Mouse (Mus musculus) embryonic stem cell, embryonic (primary cell): ENCODE measurements around the gene 1700037H04Rik.

ENCODE experiments used
- CTCF ChIA-PET, 4 experiments: fragments of 300-600 bp in 2 of 4; fragments of 350-600 bp in 2 of 4; sonication (Branson Sonifier 250); formaldehyde crosslinking; loops; one replicate each; lab custom pipeline; 2022; ENCODE audit warnings: inconsistent platforms in 2 of 4; lab: Charles Lee
- POLR2A ChIA-PET, 4 experiments: fragments of 300-600 bp in 2 of 4; fragments of 350-600 bp in 2 of 4; sonication (Branson Sonifier 250); formaldehyde crosslinking; loops; one replicate each; lab custom pipeline; 2022; ENCODE audit warnings: antibody characterized with exemption in 4 of 4, inconsistent platforms in 1 of 4; lab: Charles Lee

Gene 1700037H04Rik

DNA sequence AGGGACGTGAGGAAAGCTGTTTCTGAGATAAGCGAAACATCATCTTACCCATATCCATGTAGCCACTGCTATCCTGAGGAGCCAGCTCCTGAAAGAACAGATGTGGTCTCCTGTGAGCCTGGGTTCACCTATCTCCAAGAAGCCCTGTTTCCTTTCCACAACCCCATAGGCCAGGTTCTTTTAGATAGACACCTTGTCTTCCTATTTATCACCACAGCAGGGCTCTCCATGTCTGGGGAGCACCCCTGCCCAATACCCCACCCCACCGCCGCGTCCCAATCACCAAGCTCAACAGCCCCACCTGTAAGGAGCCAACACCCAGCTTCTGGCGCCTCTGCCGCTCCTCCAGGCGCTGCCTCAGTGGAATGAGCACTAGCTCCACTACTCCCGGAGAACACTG lies 12.4 kb upstream of the 1700037H04Rik start:
- ChIA-PET POLR2A (interaction anchor here (0.5 to 8.3 kb wide), 28 partner anchors 9 to 576 kb away, joined by 3 to 95 read pairs (median 4); partner anchors contain the start of genes 1700037H04Rik (in 3 of the 4), Cdc25b (in 2 of the 4), Pank2 (in 2 of the 4) and Spef1 (in 2 of the 4)), CTCF (interaction anchor here in 3 of 4 experiments (0.5 to 3.0 kb wide), 9 partner anchors 12 to 373 kb away, joined by 3 to 16 read pairs (median 6); partner anchors contain the start of genes 1700037H04Rik (in 1 of the 3), Cdc25b (in 1 of the 3) and Spef1 (in 1 of the 3))

DNA sequence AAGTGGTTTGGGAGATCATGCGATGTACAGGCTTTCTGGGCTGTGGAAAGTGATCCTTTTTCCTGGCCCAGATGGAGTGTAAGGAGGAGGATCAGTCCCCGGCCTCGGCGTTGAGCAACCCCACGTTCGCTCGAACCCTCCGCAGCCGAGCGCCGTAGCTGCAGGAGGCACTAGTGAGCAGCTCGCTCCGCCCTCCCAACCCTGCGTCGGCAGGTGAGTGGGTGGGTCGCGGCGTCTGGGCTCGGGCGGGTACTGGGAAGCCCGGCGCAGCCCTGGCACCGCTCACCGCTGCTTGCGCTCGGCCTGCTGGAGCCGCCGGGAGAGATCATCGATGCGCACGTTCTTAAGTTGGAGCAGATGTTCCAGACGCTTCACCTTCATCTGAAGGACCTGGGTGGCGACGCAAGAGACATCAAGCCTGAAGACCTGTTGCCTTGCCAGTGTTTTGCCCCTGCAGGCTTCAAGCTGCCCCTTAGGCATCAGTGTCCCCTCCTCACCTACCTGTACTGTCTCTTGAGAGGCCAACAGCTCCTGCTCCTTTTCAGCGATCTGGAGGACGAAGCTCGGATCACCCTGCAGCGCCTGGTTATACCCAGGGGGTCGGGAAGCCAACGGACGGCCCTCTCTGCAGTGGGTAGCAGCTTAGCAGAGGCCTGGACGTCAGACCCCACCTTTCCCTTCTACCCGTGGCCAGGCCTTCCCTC lies 11.7 kb upstream of the 1700037H04Rik start:
- POLR2A ChIA-PET: interaction anchor here (0.5 to 8.3 kb wide), 41 partner anchors 8 to 858 kb away, joined by 3 to 95 read pairs (median 5); partner anchors contain the start of genes 1700037H04Rik (in 4 of the 4), Cdc25b (in 3 of the 4), Spef1 (in 3 of the 4) and Cenpb (in 2 of the 4)
- CTCF ChIA-PET: interaction anchor here (1.0 to 3.0 kb wide), 15 partner anchors 8 to 374 kb away, joined by 3 to 16 read pairs (median 5); partner anchors contain the start of genes 1700037H04Rik (in 1 of the 4), Cdc25b (in 1 of the 4), Cenpb (in 1 of the 4) and Spef1 (in 1 of the 4)

DNA sequence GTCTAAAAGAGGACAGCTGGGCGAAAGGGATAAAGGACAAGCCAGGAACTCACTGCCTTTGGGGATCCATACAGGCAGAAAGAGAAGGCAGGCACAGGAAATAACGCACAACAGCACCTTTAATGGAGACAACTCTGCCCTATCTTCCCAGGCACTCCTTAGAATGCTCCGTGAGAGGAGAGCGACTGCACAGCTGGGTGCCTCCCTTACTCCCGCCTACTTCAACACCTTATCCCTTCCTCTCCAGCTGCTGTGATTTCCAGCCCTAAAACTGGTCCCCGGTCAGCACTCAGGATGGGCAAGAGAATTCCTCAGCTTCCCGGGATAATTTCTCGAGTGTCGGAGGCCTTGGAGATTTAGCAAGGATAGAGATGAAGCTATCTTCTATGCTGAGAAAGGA lies 11.1 kb upstream of the 1700037H04Rik start:
- ChIA-PET POLR2A (interaction anchor here (0.6 to 8.3 kb wide), 31 partner anchors 8 to 859 kb away, joined by 3 to 95 read pairs (median 7); partner anchors contain the start of genes 1700037H04Rik (in 4 of the 4), Cdc25b (in 3 of the 4), Spef1 (in 3 of the 4) and Cenpb (in 2 of the 4)), CTCF (interaction anchor here (0.8 to 3.0 kb wide), 15 partner anchors 8 to 374 kb away, joined by 3 to 16 read pairs (median 5); partner anchors contain the start of genes Cenpb (in 2 of the 4), 1700037H04Rik (in 1 of the 4), Cdc25b (in 1 of the 4) and Spef1 (in 1 of the 4))

DNA sequence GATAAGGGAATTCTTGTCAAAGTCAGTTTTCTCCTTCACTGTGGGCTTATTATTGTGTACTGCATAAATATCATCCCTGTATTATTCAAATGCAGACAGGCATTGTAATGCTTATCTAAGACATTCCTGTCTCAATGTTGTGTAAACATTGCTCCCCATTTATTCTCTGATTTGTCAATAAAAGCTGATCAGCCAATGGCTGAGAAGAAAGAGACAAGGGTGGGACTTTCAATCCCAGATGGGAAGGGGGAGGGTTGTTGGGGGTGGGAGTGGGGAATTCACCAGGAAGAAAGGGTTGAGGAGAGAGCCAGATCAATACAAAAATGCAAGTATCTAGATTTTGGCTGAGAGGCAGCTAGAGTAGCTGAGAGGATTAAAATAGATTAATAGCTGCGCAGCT lies 9.0 kb upstream of the 1700037H04Rik start:
- CTCF ChIA-PET: interaction anchor here in 2 of 4 experiments (1.0 to 2.0 kb wide), 3 partner anchors 9 to 41 kb away, joined by 3 to 6 read pairs (median 4); partner anchors contain the start of gene 1700037H04Rik (in 1 of the 2)
- POLR2A ChIA-PET: interaction anchor here (0.5 to 5.7 kb wide), 18 partner anchors 8 to 335 kb away, joined by 3 to 95 read pairs (median 5); partner anchors contain the start of genes 1700037H04Rik (in 4 of the 4), Cenpb (in 2 of the 4), Cdc25b (in 1 of the 4) and Spef1 (in 1 of the 4)

DNA sequence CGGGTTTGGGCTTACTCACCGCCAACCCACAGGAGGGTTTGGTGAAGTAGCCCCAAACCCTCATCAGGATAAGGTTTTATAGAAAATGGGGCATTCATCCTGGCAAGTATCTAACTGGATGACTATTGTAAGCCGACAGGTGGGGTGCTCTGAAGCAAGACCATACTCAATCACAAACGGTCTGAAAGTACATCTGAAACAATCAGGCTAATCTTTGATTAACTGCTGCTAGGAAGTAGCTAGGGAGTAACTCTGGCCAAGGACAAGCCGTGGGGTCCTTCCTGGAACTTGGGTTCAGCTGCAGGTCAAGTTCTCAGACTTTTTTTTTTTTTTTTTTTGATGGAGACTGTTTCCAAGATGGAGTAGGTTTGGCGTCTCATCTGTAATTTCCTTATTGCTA lies 8.1 kb upstream of the 1700037H04Rik start:
- POLR2A ChIA-PET: interaction anchor here (0.9 to 5.7 kb wide), 9 partner anchors 7 to 37 kb away, joined by 3 to 95 read pairs (median 6); partner anchors contain the start of genes 1700037H04Rik (in 4 of the 4), Cdc25b (in 1 of the 4) and Spef1 (in 1 of the 4)
- CTCF ChIA-PET: interaction anchor here in 3 of 4 experiments (0.6 to 2.0 kb wide), 4 partner anchors 32 to 1410 kb away, joined by 4 to 6 read pairs (median 4); no protein-coding TSS in a partner anchor

DNA sequence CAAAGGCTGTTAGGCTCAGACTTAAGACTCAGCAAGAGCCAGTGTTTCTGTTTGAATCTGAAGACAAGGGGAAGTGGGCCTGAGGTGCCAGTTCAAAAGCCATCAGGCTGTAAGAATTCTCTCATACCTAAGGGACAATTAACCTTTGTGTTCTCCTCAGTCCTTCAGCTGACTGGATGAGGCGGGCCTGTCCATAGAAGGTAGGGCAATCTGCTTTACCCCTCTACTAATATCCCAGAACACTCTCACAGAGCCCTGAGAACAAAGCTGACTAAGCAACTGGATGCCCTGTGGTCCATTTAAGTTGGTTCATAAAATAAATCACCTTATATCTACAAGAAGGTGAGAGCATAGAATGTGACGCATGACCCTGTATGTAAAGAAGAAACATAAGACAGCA lies 6.3 kb upstream of the 1700037H04Rik start:
- ChIA-PET CTCF (interaction anchor here in 1 of 4 experiments (0.6 kb wide), 1 partner anchor 128 kb away, joined by 3 read pairs; no protein-coding TSS in a partner anchor), POLR2A (interaction anchor here in 1 of 4 experiments (1.9 kb wide), 1 partner anchor 12 kb away, joined by 7 read pairs; no protein-coding TSS in a partner anchor)

DNA sequence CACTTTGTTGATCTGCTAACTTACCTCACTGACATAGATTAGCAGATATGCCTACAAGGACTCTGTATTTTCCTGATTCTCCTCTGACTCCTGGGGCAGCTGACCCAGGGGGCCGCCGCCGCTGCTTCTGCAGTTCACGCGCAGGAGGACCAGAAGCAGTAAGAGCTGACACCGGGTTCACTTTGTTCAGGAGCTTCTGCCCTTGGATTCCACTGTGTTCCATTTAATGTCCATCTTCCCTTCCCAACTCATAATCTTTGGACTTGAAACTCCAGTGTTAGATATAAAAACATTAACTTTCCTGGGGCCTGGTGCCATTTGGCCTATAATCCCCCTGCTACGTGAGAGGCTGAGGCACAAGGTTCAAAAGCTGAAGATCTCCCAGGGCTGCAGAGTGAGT lies 4.0 kb upstream of the 1700037H04Rik start:
- ChIA-PET POLR2A (interaction anchor here in 2 of 4 experiments (0.9 to 1.0 kb wide), 2 partner anchors 9 kb away, joined by 3 read pairs; no protein-coding TSS in a partner anchor), CTCF (interaction anchor here in 1 of 4 experiments (0.6 kb wide), 1 partner anchor 46 kb away, joined by 3 read pairs; no protein-coding TSS in a partner anchor)

DNA sequence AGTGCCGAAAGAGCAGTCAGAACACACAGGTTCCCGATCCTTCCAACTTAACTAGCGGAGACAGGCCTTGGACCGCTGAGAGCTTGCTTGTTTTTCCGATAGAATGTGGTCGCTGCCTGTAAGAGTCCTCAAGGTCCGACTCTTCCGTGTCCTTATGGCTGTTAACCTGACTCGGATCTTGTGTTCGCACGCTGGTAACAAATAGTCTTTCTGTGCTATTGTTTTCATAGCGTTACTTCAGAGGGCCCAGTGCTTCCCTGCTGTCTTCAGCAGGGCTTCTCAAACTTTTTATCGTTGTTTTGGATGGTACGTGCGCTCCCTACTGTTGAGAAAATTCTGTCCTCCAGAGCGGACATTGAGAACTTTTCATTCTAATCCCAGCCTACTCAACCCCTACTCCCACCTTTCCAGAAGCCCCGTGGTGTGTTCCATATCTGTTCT lies 810 bp upstream of the 1700037H04Rik start:
- POLR2A ChIA-PET: interaction anchor here (0.5 to 5.0 kb wide), 60 partner anchors 8 to 597 kb away, joined by 3 to 95 read pairs (median 8); partner anchors contain the start of genes Cdc25b (in 3 of the 4), Pank2 (in 3 of the 4), Spef1 (in 3 of the 4) and Cenpb (in 2 of the 4)
- CTCF ChIA-PET: interaction anchor here in 3 of 4 experiments (0.7 to 1.7 kb wide), 15 partner anchors 8 to 104 kb away, joined by 3 to 14 read pairs (median 4); partner anchors contain the start of genes Cdc25b (in 1 of the 3), Pank2 (in 1 of the 3) and Spef1 (in 1 of the 3)

DNA sequence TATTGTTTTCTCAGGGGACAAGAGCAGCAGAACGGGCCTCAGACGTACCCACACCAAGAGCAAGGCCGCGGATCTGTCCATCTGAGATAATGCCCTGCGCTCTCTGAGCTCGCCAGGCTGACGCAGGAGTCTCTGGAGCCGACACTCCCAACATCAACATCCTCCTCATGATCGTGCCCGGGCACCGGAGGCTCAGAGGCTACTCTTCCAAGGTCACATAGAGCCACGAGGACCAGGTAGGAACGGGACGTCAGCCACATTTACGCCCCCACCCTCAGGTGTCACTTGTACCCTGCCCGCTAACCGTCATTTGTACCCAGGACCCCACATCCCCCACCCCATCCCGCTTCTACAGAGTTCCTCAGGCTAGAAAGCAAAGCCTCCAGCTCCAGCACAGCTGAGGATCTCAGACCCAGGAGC lies 380 bp downstream of the 1700037H04Rik start:
- ChIA-PET CTCF (interaction anchor here in 3 of 4 experiments (0.6 to 1.7 kb wide), 14 partner anchors 12 to 104 kb away, joined by 3 to 14 read pairs (median 4); partner anchors contain the start of genes Ap5s1 (in 1 of the 3), Cdc25b (in 1 of the 3) and Spef1 (in 1 of the 3)), POLR2A (interaction anchor here (0.7 to 5.0 kb wide), 63 partner anchors 8 to 495 kb away, joined by 3 to 95 read pairs (median 7); partner anchors contain the start of genes Cdc25b (in 4 of the 4), Spef1 (in 4 of the 4), Pank2 (in 3 of the 4) and Cenpb (in 2 of the 4))

DNA sequence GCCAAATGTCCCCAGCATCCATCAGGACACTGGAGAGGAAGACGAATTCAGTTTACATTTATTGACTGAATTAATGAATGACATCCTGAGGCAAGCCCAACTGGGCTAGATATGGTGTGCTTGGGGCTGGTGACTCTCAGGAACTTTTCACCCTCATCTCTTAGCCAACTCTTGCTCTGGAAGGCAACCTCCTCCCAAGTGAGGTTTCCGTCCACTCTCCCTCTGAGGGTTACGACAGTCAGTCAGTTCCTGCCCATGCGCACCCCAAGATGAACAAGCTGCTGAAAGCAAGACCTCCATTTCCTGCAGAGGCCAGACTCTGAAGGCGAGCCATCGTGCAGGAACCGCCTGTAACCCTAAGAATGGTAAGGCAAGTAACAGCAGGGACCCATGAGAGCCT lies 2.9 kb downstream of the 1700037H04Rik start:
- ChIA-PET POLR2A (interaction anchor here (0.5 to 3.8 kb wide), 12 partner anchors 6 to 936 kb away, joined by 3 to 28 read pairs (median 4); partner anchors contain the start of genes Cdc25b (in 2 of the 4) and Spef1 (in 2 of the 4)), CTCF (no interaction called here)

DNA sequence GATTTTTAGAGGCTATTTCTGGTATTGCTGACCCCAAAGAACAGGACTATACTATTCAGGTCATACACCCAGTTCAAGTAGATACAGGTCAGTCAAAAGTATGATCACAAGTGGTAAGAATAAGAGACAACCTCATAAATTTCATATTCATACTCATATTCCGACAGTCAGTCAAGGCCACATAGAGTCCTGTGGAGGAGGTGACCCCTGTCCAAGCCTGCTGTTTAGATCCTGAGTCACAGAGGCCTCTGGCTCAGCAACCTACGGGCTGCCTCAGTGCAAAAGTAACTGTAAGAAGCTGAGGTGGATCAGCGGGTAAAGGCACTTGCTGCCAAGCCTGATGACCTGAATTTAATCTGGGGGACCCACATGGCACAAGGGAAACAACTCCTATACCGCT lies 5.8 kb downstream of the 1700037H04Rik start:
- POLR2A ChIA-PET: interaction anchor here in 2 of 4 experiments (1.0 to 1.3 kb wide), 3 partner anchors 23 to 102 kb away, joined by 3 read pairs; partner anchors contain the start of genes Cdc25b (in 1 of the 2) and Spef1 (in 1 of the 2)

DNA sequence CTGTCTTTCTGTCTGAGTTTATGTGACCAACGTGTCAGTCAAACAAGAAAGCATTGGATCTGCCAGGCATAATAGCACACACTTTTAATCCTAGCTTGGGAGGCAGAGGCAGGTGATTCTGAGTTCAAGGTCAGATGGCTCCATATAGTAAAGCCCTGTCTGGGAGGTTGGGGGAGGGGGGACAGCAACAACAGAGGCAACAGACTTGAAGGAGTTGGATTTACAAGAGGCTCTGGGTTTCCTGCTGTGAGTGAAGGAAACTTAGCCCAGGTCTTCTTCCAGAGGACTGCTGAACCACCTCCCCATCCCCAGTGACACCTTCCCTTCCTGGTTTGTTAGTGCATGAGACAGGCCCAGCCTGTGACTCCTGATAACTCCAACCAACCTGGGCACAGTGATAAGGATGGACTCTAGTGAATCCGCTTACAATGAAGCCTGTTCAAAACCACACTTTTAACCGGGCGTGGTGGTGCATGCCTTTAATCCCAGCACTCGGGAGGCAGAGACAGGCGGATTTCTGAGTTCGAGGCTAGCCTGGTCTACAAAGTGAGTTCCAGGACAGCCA lies 7.6 kb downstream of the 1700037H04Rik start:
- ChIA-PET POLR2A (interaction anchor here in 3 of 4 experiments (0.8 to 3.9 kb wide), 13 partner anchors 7 to 202 kb away, joined by 3 to 28 read pairs (median 4); partner anchors contain the start of gene 1700037H04Rik (in 2 of the 3)), CTCF (interaction anchor here (0.6 to 1.7 kb wide), 4 partner anchors 10 to 156 kb away, joined by 3 to 5 read pairs (median 5); no protein-coding TSS in a partner anchor)

More for the DNA sequence above, 5.8 kb downstream of the 1700037H04Rik start:
- CTCF ChIA-PET: interaction anchor here in 1 of 4 experiments (1.3 kb wide), 1 partner anchor 99 kb away, joined by 4 read pairs; no protein-coding TSS in a partner anchor

DNA sequence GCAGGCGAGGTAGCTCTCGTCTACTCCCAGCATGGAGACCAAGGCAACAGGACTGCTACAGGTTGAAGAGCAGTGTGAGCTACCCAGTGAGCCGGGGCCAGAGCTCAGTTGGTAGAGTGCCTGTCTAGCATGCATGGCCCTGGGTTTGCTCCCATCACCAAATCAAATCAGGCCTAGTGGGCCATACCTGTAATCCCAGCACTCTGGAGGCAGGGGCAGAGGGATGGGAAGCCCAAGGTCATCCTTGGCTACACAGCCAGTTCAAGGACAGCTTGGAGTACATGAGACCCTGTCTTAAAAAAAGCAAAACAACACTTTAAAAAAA lies 10.7 kb downstream of the 1700037H04Rik start:
- ChIA-PET POLR2A (interaction anchor here in 3 of 4 experiments (0.6 to 3.9 kb wide), 5 partner anchors 10 to 161 kb away, joined by 3 to 28 read pairs (median 4); partner anchors contain the start of gene 1700037H04Rik (in 1 of the 3)), CTCF (interaction anchor here in 1 of 4 experiments (1.0 kb wide), 1 partner anchor 23 kb away, joined by 3 read pairs; the partner anchor contains the start of gene Hspa12b)

DNA sequence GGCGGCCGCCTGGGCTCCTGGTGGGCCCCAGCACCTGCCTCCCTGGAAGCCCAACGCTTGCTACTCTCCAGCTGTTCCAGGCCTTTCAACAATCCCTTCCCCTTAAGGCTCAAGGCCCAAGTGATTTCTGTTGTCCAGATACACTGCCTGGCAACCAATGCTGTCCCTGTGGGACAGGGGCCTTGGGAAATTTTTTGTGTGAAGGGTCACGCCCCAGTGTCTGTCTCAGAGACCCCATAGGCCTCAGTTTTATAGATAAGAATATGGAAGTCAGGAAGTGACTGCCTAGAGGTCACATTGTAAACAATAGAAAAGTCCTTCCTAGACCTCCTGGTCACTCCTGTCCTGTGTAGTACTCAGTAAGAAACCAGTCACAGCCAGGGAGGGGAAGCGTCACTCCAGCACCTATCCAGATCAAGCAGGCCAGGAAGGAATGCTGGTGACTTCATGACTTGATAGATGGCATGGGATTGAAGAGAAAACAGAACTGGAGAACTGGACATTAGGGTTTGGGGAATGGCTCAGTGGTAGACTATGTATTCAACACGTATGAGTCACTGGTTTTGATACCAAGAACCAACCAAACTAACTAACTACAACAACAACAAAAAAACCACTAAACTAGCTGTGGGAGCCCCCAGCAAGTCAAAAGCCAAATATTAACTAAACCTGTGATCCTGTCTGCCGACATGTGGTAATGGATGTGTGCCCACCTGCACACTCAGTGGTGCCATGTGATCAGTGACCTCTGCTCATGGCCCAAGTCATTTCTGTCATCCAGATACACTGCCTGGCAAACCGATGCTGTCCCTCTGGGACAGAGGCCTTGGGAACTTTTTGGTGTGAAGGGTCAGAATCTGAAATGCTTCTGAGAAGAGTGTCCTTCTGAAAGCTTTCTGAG lies 11.3 kb downstream of the 1700037H04Rik start:
- CTCF ChIA-PET: interaction anchor here in 1 of 4 experiments (1.0 kb wide), 1 partner anchor 22 kb away, joined by 3 read pairs; the partner anchor contains the start of gene Hspa12b
- POLR2A ChIA-PET: interaction anchor here in 2 of 4 experiments (1.3 to 3.9 kb wide), 2 partner anchors 10 to 27 kb away, joined by 5 to 28 read pairs; partner anchors contain the start of gene 1700037H04Rik (in 1 of the 2)

DNA sequence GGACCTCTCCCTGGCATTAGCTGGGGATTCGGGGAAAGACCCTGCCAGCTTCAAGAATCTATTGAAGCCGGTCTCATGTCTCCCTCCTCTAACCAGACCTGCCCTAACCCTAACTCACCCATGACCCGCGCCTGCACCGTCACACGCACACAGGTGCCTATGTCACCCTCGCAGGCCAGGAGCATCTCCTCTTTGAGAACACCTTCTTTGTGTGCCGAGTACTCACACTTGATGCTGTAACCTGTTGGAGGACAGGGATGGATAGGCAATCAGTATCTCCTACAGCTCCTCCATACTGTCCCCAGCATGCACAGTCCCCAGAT lies 12.9 kb downstream of the 1700037H04Rik start:
- ChIA-PET CTCF (interaction anchor here in 1 of 4 experiments (0.8 kb wide), 1 partner anchor 759 kb away, joined by 3 read pairs; no protein-coding TSS in a partner anchor), POLR2A (interaction anchor here in 2 of 4 experiments (1.2 to 1.5 kb wide), 3 partner anchors 13 to 28 kb away, joined by 3 to 4 read pairs (median 4); partner anchors contain the start of gene 1700037H04Rik (in 2 of the 2))
